Mouse (Mus musculus) megakaryocyte, embryonic 14.5 days (primary cell): Measurements from ENCODE around the gene Nectin1.

ENCODE experiments used
- FLI1 ChIP-seq: IDR thresholded peaks from 2 replicates; pipeline ENCODE4 v1.6.1; 2012; ENCODE audit warnings: low read length, inconsistent platforms, mixed read lengths
- GATA1 ChIP-seq: IDR thresholded peaks from 3 replicates; pipeline ENCODE4 v1.6.1; 2012; ENCODE audit warnings: mixed read lengths, low read length, inconsistent platforms, borderline replicate concordance

- no peak for TF ChIP-seq GATA1
- TF ChIP-seq FLI1, result no peak
These were observed 43.6 kb upstream of the Nectin1 start for GRCm38 (mm10) chr9:43700226-43700579.
